Mouse (Mus musculus) CH12F3 (cell line): ENCODE measurements around the gene Epha2.

Source experiments
- in situ Hi-C: fragments of 300-500 bp; cut with MboI; formaldehyde crosslinking; loops from 2 replicates; pipeline ENCODE4 v1.14.3; 2020; ENCODE audit warnings: low sequenced_read_pairs

Gene Epha2

DNA sequence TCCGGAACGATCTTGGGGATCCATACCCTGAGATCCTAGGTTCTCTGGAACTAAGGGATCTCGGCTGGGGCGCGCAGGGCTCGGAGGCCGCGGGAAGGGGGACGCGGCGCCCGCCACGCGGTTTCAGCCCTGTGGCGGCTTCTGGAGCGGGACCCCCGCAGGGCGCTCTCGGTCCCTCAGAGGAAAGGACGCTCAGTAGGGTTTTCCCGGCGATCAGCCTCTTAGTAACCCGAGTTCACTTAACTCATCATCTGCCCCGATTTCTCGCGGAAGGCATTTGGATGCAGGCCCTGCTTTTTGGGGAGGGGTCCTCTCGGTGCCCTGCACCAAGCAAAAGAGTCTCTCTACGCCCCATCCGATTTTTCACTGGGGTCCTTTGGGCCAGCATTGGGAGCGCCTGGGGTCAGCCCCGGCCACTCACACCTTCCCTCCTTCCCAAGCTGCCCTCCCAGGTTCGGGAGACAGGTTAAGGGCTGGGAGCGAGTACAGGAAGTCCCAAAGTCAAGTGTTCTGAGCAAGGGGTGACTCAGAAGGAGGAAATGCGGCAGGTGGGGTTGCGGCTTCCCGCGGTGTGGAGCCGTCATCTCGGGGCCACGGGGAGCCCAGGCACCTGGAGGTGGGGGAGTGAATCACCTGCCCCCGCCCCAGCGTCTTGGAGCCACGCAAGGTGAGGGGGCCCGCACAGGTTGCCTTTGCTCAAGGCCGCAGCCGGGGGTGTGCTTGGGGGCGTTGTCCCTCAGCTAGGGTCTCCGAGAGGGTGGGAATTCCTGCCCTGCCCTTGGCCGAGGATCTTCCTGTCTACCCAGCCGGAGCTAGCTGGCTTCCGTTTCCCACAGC, 769 bp downstream of the Epha2 start:
- in situ Hi-C loops = no loop called here

- in situ Hi-C loops = no loop called here
Measured at GRCm38 (mm10) chr4:141302428-141303401, 1.7 kb downstream of the Epha2 start.

DNA sequence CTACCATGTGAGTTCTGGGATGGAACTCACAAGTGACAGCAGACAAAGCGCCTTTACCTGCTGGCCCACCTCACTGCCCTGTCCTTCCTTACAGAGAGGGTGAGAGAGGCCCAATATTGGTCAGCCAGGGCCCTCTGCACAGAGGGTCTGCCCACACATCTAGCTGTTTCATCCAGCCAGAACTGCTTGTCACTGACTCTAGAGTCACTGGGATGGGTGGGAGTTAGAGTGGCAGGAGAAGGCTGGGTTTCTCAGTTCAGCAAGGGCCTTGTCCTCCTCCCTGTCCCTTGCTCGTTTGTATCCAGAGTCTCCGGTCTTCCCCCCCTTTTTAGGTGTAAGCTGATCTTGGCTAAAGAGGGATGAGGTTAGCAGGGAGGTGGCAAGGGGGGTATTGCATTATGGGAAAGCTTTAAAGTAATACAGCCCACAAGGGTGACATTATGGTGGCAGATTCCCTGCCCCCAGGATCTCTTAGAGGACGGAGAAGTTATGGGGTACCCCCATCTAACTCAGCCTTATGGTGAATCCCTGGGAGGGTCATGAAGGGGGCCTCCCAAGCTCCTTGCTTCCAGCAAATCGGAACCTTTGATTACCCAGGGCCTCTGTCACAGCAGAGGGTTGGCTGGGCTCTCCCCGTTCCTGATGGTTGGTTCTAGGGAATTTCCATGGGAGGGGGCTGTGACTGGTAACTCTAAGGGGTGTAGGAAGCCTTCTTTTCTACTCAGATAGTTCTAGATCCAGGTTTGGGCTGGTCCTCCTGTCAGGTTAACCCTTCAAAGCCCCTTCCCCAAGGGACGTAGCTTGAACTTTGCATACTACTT, 2.6 kb downstream of the Epha2 start:
- in situ Hi-C loops = no loop called here

- in situ Hi-C loops = no loop called here
Measured at GRCm38 (mm10) chr4:141304223-141304611, 3.2 kb downstream of the Epha2 start.

DNA sequence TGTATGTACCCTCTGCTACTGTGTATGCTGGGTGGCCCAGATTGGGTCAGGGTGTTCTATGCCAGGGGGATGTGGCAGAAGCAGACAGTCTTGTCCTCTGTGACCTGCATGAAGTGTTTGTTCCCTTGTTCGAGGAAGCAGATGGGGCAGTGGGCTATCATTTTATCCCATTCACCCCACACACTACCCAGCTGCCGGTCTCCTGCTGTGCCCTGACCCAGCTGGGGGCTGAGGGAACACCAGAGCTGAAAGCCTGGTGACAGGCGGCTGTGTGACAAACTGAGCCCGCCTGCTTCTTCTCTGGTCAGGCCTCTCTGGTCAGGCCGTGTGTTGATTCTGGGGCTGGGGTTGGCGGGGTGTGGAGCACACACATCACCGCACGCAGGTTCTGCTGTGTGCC, 5.0 kb downstream of the Epha2 start:
- in situ Hi-C loops = no loop called here

DNA sequence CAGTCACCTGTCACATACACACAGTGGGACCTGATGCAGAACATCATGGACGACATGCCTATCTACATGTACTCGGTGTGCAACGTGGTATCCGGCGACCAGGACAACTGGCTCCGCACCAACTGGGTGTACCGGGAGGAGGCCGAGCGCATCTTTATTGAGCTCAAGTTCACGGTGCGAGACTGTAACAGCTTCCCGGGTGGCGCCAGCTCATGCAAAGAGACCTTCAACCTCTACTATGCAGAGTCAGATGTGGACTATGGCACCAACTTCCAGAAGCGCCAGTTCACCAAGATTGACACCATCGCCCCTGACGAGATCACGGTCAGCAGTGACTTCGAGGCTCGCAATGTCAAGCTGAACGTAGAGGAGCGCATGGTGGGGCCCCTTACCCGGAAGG, 7.3 kb downstream of the Epha2 start:
- in situ Hi-C loops = no loop called here

GRCm38 (mm10) chr4:141308857-141309772, 8.1 kb downstream of the Epha2 start:
- in situ Hi-C loops = no loop called here

DNA sequence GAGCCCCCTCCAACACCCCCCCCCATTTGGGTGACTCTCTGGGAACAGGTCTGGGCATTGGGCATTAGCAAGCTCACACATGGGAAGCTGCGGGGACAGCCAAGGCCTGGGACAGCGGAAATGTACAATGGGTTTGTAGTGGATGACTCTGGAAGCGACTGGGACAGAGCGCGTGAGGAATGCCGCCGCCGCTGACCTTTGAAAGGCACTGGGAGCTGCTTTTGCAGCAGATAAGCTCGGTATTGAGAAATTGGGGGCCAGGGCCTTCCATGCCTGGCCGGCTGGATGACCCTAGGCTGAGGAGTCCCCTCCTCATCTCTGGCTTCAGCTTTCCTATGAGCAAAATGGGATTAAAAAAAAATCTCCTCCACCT, 8.7 kb downstream of the Epha2 start:
- in situ Hi-C loops = no loop called here

- in situ Hi-C loops = no loop called here
Measured at GRCm38 (mm10) chr4:141310191-141310606, 9.2 kb downstream of the Epha2 start.

DNA sequence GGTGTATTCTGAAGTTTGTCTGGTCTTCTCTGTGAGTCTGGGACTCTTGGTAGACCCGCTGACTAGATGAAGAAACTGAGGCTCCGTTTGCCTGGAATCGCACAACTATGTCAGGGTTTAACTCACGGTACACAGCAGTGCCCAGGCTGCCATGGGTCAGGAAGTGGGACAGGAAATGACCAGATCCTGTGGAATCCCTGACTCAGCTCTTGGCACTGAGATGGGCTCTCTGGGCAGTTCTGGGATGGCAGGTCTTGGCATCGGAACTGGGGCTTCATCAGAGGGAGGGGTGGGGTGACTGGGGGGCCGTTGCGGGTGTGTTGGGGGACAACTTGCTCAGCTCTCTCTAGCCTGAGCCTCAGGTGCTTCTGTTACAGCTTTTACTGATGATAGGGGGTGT, 10.0 kb downstream of the Epha2 start:
- in situ Hi-C loops = no loop called here

DNA sequence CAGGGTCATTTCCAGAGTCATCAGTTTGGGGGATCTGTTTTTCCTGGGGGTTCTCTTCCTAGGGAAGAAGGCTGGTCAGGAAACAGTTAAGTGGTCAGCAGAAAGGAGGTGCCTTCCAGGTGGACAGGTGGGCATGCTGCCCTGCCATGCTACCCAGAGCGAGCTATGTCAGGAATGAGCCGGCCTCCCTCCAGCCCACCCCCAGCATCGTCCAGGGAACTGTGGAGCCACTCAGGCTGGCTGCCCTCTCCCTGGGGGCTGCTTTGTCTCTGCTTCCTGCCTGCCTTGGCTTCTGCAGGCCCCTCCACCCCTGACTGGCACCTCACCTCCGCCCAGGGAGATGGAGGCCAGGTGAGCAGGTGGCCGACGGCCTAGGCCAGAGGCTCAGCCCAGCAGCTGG, 10.5 kb downstream of the Epha2 start:
- in situ Hi-C loops = no loop called here

- in situ Hi-C loops = no loop called here
Measured at GRCm38 (mm10) chr4:141311908-141312307, 10.9 kb downstream of the Epha2 start.

DNA sequence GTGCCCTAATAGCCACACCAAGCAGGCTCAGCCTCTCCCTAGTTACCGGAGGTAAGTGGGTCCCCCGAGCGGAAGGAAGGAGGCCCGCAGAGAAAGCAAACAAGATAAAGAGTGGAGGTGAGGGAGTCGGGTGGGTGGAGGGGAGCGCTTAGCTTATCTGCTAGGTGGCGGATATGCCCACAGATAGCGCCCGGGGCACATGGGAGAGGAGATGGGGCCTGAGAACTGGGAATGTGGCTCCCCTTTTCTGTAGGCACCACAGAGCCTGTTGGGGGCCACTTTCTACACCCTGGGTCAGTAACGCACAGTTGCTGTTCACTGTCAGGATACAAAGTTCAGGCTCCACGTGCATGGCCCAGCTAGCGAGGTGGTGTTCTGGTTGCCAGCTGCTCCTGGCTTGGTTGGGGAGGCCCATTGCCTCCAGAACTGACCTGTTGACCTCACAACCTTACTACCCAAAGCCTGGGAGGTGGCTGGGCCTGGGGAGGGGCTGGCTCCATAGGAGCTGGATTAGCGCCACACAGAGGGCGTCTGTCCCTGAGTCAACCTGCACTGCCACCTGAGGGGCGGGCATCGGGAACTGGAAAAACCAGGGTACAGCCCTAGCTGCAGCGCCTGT, 11.6 kb downstream of the Epha2 start:
- in situ Hi-C loops = no loop called here

GRCm38 (mm10) chr4:141313481-141313880, 12.4 kb downstream of the Epha2 start:
- in situ Hi-C loops = no loop called here

DNA sequence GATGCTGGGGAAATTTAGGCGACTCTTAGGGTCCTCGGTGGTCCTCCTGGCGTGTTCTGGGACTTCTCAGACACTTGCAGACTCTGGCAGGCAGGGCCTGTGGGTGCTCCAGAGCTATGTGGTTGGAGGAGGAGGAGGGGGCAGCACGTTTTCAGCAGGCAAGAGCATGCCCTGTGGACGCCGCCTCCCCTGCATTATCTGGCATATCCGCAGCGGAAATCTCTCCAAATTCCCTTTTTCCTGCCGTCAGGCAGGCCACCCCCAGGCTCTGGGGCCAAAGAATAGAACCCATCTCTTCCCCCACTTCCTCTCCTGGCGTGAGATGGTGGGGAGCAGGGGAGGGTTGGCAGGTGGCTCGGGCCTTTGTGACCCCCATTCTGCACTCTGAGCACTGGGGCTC, 12.9 kb downstream of the Epha2 start:
- in situ Hi-C loops = no loop called here

DNA sequence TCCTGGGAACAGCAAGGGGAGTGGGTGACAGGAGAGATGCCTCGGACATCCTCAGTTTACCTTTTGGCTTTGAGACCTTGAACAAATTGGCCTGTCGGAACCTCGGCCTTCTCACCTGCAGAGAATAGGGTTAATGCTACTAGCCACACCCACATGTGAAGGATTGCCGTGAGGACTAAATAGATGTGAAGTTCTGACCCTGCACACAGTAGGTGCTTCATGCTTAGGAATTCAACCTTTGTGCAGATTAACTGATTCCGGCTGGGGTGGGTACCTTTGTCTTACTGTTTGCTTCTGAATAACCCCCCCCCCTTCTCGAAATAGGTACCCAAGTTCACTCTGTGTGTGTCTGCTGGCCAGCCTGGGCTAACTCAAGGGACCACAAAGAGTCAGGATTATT, 13.7 kb downstream of the Epha2 start:
- in situ Hi-C loops = no loop called here

GRCm38 (mm10) chr4:141316023-141316422, 15.0 kb downstream of the Epha2 start:
- in situ Hi-C loops = no loop called here

GRCm38 (mm10) chr4:141316498-141317180, 15.6 kb downstream of the Epha2 start:
- in situ Hi-C loops = no loop called here

- in situ Hi-C loops = no loop called here
Measured at GRCm38 (mm10) chr4:141317914-141318313, 16.9 kb downstream of the Epha2 start.
